Mouse (Mus musculus): ENCODE measurements around the gene Asic3. TPM values are rescaled to one million over a fixed set of nuclear protein-coding genes. Genes with fewer than 3 reads are reported as not detected.

Asic3 gene
- polyA plus RNA-seq, 1 experiment from 2014 or later, result 0.34 TPM

DNA sequence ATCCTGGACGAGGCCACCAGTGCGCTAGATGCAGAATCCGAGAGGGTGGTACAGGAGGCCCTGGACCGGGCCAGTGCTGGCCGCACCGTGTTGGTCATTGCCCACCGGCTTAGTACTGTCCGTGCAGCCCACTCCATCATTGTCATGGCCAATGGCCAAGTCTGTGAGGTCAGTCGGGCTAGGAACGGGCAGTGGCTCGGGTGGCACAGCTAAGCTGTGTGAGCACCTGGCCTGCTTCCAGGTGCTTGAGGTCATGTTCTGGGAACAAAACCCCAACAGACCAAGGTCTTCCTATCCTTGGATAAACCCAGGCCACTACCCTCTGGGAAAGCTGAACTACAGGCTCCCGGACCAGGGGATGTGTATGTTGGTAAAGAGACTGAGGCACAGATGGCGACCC is 4.5 kb upstream of the Asic3 start:
- Histone ChIP-seq H3K27me3 (replicated peaks; ENCODE audit: low read depth, poor library complexity, severe bottlenecking) (no peaks in the 10 kb centered on the region), H3K36me3 (replicated peaks) (peaks cover 50% of the 10 kb centered on the region), H3K4me3 (no peak overlapping the region), H3K9me3 (no peaks in the 10 kb centered on the region), H3K4me1 (peaks cover 10% of the 10 kb centered on the region), H3K27ac (replicated peaks) (no peak overlapping the region)
- 95% methylated on average over 13 of the region's 13 CpGs for WGBS
- DNase-seq (ENCODE audit: low spot score), result no peak

DNA sequence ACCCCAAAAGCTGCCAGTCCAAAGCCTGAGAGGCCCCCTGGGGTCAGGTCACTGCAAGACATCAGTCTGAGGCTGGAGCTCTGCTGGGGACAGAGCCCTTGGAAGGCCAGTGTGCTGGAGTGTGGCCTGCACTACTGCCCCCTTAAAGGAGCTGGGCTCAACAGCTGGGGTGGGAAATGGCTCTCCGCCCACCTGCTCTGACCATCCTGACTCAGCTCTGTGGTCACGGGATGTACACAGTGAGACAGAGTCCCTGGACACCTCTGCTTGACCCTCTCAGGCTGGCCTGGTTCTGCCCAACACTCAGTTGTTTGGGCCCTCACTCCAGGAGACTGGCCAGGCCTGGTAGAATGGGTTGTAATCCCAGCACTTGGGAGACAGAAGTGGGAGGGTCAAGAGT is 3.7 kb upstream of the Asic3 start:
- no peak overlapping the region for H3K27ac ChIP-seq (replicated peaks)
- H3K9me3 ChIP-seq, result no peaks in the 10 kb centered on the region
- no peak overlapping the region for H3K4me3 ChIP-seq
- H3K36me3 ChIP-seq (replicated peaks), result peaks cover 44% of the 10 kb centered on the region
- H3K27me3 ChIP-seq (replicated peaks; ENCODE audit: low read depth, poor library complexity, severe bottlenecking), result 0 out of 2 replicates have a peak, but pooled peaks cover 5% of the 10 kb centered on the region
- H3K4me1 ChIP-seq, result peaks cover 14% of the 10 kb centered on the region
- WGBS, result 78% methylated on average over 2 of the region's 2 CpGs
- DNase-seq (ENCODE audit: low spot score), result no peak

GRCm38 (mm10) chr5:24412063-24412462 is 1.1 kb upstream of the Asic3 start:
- DNase-seq (ENCODE audit: low spot score), result no peak
- Histone ChIP-seq H3K27me3 (replicated peaks; ENCODE audit: low read depth, poor library complexity, severe bottlenecking) (0 out of 2 replicates have a peak, but pooled peaks cover 9% of the 10 kb centered on the region), H3K9me3 (no peaks in the 10 kb centered on the region), H3K27ac (replicated peaks) (no peak overlapping the region), H3K4me1 (peaks cover 31% of the 10 kb centered on the region), H3K36me3 (replicated peaks) (peaks cover 21% of the 10 kb centered on the region), H3K4me3 (no peak overlapping the region)
- WGBS, result 88% methylated on average over 2 of the region's 2 CpGs

DNA sequence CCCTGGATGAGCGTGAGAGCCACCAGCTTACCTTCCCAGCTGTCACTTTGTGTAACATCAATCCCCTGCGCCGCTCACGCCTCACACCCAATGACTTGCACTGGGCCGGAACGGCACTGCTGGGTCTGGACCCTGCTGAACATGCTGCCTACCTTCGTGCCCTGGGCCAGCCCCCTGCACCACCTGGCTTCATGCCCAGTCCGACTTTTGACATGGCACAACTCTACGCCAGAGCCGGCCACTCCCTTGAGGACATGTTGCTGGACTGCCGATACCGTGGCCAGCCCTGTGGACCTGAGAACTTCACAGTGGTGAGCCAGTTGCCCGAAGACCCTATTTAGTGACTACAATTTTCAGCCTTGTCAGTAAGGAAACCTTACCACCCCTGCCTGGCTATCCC is 746 bp downstream of the Asic3 start:
- no peak overlapping the region for H3K4me3 ChIP-seq
- 0 out of 2 replicates have a peak, but pooled peaks cover 9% of the 10 kb centered on the region for H3K27me3 ChIP-seq (replicated peaks; ENCODE audit: low read depth, poor library complexity, severe bottlenecking)
- DNase-seq (ENCODE audit: low spot score), result no peak
- peaks cover 15% of the 10 kb centered on the region for H3K36me3 ChIP-seq (replicated peaks)
- WGBS, result 87% methylated on average over 13 of the region's 13 CpGs
- H3K4me1 ChIP-seq, result peaks cover 31% of the 10 kb centered on the region
- H3K9me3 ChIP-seq, result no peaks in the 10 kb centered on the region
- 0 out of 2 replicates have a peak overlapping the region, but pooled peaks have one; percentile 21 for H3K27ac ChIP-seq (replicated peaks)

DNA sequence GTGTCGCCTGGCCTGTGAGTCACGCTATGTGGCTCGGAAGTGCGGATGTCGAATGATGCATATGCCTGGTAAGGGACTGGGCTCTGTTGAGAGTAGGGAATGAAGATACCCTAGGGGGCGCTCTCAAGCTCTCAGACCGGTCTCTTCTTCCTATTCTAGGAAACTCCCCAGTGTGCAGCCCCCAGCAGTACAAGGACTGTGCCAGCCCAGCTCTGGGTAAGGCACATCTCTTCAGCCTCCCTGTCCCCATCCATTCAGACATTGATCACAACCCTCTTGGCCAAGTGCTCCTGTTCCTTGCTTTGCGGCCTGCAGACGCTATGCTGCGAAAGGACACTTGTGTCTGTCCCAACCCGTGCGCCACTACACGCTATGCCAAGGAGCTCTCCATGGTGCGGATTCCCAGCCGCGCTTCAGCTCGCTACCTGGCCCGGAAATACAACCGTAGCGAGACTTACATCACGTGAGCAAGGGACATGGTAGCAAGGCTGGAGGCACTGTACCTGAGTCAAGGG is 3.1 kb downstream of the Asic3 start:
- Histone ChIP-seq H3K36me3 (replicated peaks) (peaks cover 35% of the 10 kb centered on the region), H3K27ac (replicated peaks) (no peak overlapping the region), H3K27me3 (replicated peaks; ENCODE audit: low read depth, poor library complexity, severe bottlenecking) (0 out of 2 replicates have a peak, but pooled peaks cover 9% of the 10 kb centered on the region), H3K4me1 (peaks cover 31% of the 10 kb centered on the region), H3K4me3 (peak overlapping the region; percentile 27), H3K9me3 (no peaks in the 10 kb centered on the region)
- DNase-seq (ENCODE audit: low spot score), result peak; percentile 75
- 4% methylated on average over 21 of the region's 21 CpGs for WGBS

- Histone ChIP-seq H3K27me3 (replicated peaks; ENCODE audit: low read depth, poor library complexity, severe bottlenecking) (0 out of 2 replicates have a peak, but pooled peaks cover 9% of the 10 kb centered on the region), H3K9me3 (no peaks in the 10 kb centered on the region), H3K4me3 (no peak overlapping the region), H3K36me3 (replicated peaks) (peaks cover 40% of the 10 kb centered on the region), H3K27ac (replicated peaks) (no peak overlapping the region), H3K4me1 (peaks cover 38% of the 10 kb centered on the region)
- no peak for DNase-seq (ENCODE audit: low spot score)
- WGBS, result 90% methylated on average over 10 of the region's 10 CpGs
Measured at GRCm38 (mm10) chr5:24417587-24417986, 4.4 kb downstream of the Asic3 start.

DNA sequence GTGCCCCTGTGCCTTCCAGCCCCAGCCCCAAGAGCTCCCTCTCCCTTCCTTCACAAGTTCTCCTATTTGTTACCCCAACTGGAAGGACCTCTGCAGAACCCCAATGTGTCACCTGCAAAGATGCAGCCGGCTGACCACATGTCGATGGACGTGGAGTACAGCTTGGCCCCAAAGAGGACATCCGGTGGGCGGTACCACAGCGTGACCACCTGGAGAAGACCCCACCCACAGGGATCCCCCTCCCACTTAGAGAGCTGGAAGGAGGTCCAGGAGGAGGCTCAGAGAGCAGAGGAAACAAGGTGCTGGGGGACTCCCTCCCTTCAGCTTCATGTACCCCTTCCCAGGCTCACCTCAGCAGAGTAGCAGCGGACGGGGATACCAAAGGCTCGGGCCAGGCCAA is 7.2 kb downstream of the Asic3 start:
- H3K9me3 ChIP-seq, result no peaks in the 10 kb centered on the region
- 86% methylated on average over 9 of the region's 9 CpGs for WGBS
- 0 out of 2 replicates have a peak, but pooled peaks cover 2% of the 10 kb centered on the region for H3K27me3 ChIP-seq (replicated peaks; ENCODE audit: low read depth, poor library complexity, severe bottlenecking)
- peaks cover 40% of the 10 kb centered on the region for H3K4me1 ChIP-seq
- H3K27ac ChIP-seq (replicated peaks), result no peak overlapping the region
- DNase-seq (ENCODE audit: low spot score), result no peak
- H3K36me3 ChIP-seq (replicated peaks), result peaks cover 40% of the 10 kb centered on the region
- no peak overlapping the region for H3K4me3 ChIP-seq

DNA sequence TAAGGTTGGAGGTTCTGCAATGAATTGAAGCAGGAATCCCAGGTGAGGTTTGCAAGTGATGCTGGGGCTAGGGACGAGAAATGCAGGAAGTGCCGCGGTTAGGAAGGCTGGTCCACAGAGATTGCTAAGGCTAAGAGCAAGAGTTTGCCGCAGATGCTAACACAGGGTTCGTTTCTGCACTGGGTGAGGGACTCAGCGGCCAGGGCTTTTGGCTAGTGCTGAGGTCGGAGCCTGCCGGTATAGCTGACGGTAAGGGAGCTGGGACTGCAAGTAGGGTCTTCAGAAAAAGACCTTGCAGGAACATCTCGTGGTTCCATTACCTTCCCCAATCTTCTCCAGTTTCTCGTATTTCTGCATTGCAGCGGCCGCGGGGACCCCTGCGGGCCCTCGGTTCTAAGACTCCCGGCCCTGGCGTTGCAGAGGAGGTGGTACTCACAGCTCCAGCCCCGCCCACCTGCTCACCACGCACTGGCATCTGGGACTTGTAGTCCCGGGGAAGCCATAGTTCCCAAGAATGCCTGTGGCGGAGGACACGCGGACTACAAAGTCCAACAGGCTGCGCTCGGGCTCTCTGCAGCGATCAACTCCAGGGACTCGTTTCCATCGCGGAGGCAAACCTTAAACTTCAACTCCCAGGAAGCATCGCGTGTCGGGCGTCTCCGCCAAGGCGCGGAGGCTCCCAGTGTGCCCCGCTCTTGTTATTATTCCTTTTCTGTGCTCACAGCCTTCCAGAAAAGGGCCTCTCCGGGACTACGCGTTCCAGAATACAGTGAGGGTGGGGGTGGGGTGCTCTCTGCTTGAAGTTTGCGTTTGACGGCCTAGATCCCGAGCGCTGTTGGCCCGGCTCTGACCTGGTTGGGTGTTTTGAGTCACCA is 10.2 kb downstream of the Asic3 start, which contains the start of the genes Cdk5 and Slc4a2:
Gene Cdk5 (minus strand): TSS at position 402 of the 875 bp plus-strand sequence.
Gene Slc4a2 (plus strand): TSS at position 709 of the 875 bp plus-strand sequence.
- H3K4me3 ChIP-seq, result peak within 1 kb of the TSS; percentile 80
- H3K27ac ChIP-seq (replicated peaks), result peak within 1 kb of the TSS; percentile 90
- under 1% methylated on average over 46 of the region's 46 CpGs for WGBS
- DNase-seq (ENCODE audit: low spot score), result peak; percentile 98
- no peaks in the 10 kb centered on the region for H3K9me3 ChIP-seq
- H3K4me1 ChIP-seq, result peaks cover 55% of the 10 kb centered on the region
- H3K27me3 ChIP-seq (replicated peaks; ENCODE audit: low read depth, poor library complexity, severe bottlenecking), result peaks cover 24% of the 10 kb centered on the region
- H3K36me3 ChIP-seq (replicated peaks), result peaks cover 35% of the 10 kb centered on the region

- WGBS, result 16% methylated on average over 21 of the region's 21 CpGs
- Histone ChIP-seq H3K36me3 (replicated peaks) (peaks cover 27% of the 10 kb centered on the region), H3K27me3 (replicated peaks; ENCODE audit: low read depth, poor library complexity, severe bottlenecking) (peaks cover 24% of the 10 kb centered on the region), H3K9me3 (no peaks in the 10 kb centered on the region), H3K4me3 (peak overlapping the region; percentile 80), H3K27ac (replicated peaks) (peak overlapping the region; percentile 90), H3K4me1 (peaks cover 63% of the 10 kb centered on the region)
- no peak for DNase-seq (ENCODE audit: low spot score)
Measured at GRCm38 (mm10) chr5:24424004-24424781, 11.0 kb downstream of the Asic3 start.

DNA sequence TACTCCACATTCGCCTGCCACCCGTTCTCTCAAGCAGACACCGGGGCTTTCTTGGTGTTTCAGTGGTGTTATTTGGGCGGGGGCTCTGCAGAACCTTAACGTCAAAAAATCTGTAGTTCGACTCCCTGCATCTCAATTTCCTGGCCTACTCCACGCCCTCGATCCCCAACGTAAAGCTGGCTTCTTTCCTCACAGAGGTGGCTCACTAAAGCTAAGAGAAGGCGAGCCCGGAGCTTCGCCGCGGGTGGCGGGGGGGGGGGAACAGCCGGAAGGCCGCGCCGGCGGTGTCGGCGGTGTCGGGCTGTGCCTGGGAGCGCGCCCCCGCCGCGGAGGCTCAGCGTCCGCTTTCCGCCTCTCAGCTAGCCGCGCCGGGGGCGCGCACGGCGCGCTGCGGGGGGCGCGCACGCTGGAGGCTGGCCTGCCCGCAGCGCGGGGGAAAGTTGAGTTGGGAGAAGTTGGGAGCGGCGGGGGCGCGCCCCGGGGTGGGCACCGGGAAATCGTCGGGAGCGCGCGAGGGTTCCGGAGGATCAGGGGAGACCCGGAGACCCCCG is 11.7 kb downstream of the Asic3 start:
- Histone ChIP-seq H3K36me3 (replicated peaks) (peaks cover 27% of the 10 kb centered on the region), H3K4me3 (peak overlapping the region; percentile 80), H3K4me1 (peaks cover 67% of the 10 kb centered on the region), H3K27ac (replicated peaks) (peak overlapping the region; percentile 90), H3K27me3 (replicated peaks; ENCODE audit: low read depth, poor library complexity, severe bottlenecking) (peaks cover 24% of the 10 kb centered on the region), H3K9me3 (no peaks in the 10 kb centered on the region)
- WGBS, result 2% methylated on average over 59 of the region's 60 CpGs
- DNase-seq (ENCODE audit: low spot score), result peak; percentile 92

DNA sequence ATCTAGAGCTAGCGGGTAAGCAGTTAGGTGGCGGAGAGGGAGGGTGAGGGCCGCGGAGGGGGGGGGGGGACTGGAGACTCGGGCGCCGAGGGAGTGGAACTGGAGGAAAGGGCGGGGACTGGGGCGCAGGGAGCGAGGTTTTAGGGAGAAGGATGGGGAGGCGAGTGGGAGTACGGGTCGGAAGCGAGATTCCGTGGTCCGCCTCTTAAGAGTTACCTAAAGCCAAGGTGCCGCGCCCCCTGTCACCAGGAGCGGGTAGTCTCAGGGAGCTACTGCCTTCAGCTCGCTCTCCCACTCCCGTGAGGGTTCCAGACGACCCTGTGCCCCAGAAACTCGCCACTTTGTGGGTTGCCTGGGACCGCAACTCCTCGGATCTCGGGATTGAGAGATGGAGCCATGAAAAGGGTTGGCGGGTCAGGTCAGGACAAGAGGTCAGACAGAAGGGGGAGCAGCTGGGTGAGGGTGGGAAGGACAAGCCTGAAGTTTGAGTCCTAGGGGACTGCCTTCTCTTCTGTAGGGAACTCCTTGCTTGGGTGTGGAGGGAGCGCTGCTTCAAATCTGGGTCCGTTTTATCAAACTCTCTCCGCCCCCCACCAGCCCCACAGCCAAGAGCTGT is 12.3 kb downstream of the Asic3 start:
- WGBS, result under 1% methylated on average over 30 of the region's 30 CpGs
- no peak for DNase-seq (ENCODE audit: low spot score)
- H3K27me3 ChIP-seq (replicated peaks; ENCODE audit: low read depth, poor library complexity, severe bottlenecking), result peaks cover 24% of the 10 kb centered on the region
- H3K27ac ChIP-seq (replicated peaks), result peak overlapping the region; percentile 90
- H3K9me3 ChIP-seq, result no peaks in the 10 kb centered on the region
- H3K4me3 ChIP-seq, result peak overlapping the region; percentile 80
- H3K4me1 ChIP-seq, result peaks cover 67% of the 10 kb centered on the region
- H3K36me3 ChIP-seq (replicated peaks), result peaks cover 27% of the 10 kb centered on the region

All from embryonic facial prominence, embryonic 10.5 days (tissue).